Mouse (Mus musculus) ES-E14 (cell line): ENCODE data around the gene Mall.

ENCODE experiments used
- MAFK ChIP-seq: IDR thresholded peaks from 2 replicates; pipeline ENCODE4 v1.6.1; 2014; ENCODE audit warnings: mild to moderate bottlenecking, low read depth, low read length, inconsistent platforms; ENCODE audit not compliant: insufficient read depth
- ZNF384 ChIP-seq: IDR thresholded peaks from 2 replicates; pipeline ENCODE4 v1.6.1; 2012; ENCODE audit warnings: low read depth, low read length, inconsistent platforms

DNA sequence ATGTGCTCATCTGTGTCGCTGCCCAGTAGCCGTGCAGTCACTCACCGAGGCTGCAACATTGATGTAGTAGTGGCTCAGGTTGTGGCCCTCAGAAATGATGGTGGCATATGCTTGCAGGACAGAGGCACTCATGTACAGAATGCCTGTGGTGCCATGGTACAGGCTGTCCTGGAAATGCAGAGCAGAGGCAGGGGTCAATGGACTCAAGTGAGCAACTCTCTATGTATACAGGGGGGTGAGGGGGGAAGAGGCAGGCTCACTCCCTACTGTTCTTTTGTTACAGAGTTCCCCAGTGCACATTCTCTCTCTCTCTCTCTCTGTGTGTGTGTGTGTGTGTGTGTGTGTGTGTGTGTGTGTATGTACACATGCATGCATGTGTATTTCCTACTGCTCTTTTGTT is 20.9 kb downstream of the Mall start:
- no peak for TF ChIP-seq ZNF384
- no peak for TF ChIP-seq MAFK
